Comparison of ENCODE assay signal across 26 mouse cellular contexts in genomic region chrX:75323556-75323955, GRCm38 (mm10).
"Had no signal": no experiment of that assay in that cellular context is flagged by ENCODE, and none has a peak within 500 bp of the region (broad histone marks: within the 10 kb centered on the region; RNA-seq: fewer than 3 reads in every experiment).

No protein-coding gene starts in this region.

- ATAC-seq: hindbrain, embryonic 16.5 days; inflammation-experienced regulatory T-cells, adult 6 months; intestine, embryonic 15.5 days; intestine, postnatal 0 days had no signal

- H3K4me3 ChIP-seq: heart, embryonic 10.5 days; heart, embryonic 12.5 days; hindbrain, embryonic 10.5 days; hindbrain, embryonic 12.5 days; intestine, embryonic 15.5 days; layer of hippocampus, adult 2 months; limb, embryonic 10.5 days; limb, embryonic 12.5 days; liver, embryonic 13.5 days; liver, embryonic 15.5 days had no signal

- H3K27ac ChIP-seq: heart, embryonic 10.5 days; hindbrain, embryonic 10.5 days; hindbrain, embryonic 12.5 days; hindbrain, embryonic 14.5 days; intestine, embryonic 15.5 days; layer of hippocampus, adult 2 months; limb, embryonic 10.5 days; limb, embryonic 12.5 days; liver, embryonic 13.5 days; liver, embryonic 15.5 days had no signal

- H3K4me1 ChIP-seq: heart, embryonic 10.5 days; heart, embryonic 12.5 days; hindbrain, embryonic 10.5 days; hindbrain, embryonic 12.5 days; intestine, embryonic 15.5 days; limb, embryonic 10.5 days; limb, embryonic 12.5 days; liver, embryonic 13.5 days; liver, embryonic 15.5 days had no signal

- H3K9me3 ChIP-seq: heart, embryonic 10.5 days; heart, embryonic 12.5 days; hindbrain, embryonic 10.5 days; hindbrain, embryonic 12.5 days; intestine, embryonic 15.5 days; limb, embryonic 10.5 days; limb, embryonic 12.5 days; liver, embryonic 13.5 days; liver, embryonic 15.5 days had no signal

- H3K9ac ChIP-seq: heart, embryonic 12.5 days; hindbrain, embryonic 12.5 days; hindbrain, embryonic 14.5 days; intestine, embryonic 15.5 days; limb, embryonic 12.5 days; liver, embryonic 13.5 days; liver, embryonic 15.5 days had no signal

- DNase-seq: gastrocnemius, postnatal 14 days; gastrocnemius, postnatal 36 days; heart, adult 11 months; heart, postnatal 10 days; heart, postnatal 4 days; kidney, adult 18-20 months; kidney, adult 8-10 months; kidney, postnatal 10 days; kidney, postnatal 25 days; kidney, postnatal 4 days; liver; liver, embryonic 13.5 days had no signal

- H3K4me2 ChIP-seq: heart, embryonic 12.5 days; hindbrain, embryonic 12.5 days; hindbrain, embryonic 14.5 days; intestine, embryonic 15.5 days; limb, embryonic 12.5 days; liver, embryonic 11.5 days; liver, embryonic 13.5 days; liver, embryonic 15.5 days had no signal

- H3K27me3 ChIP-seq: heart, embryonic 12.5 days; hindbrain, embryonic 12.5 days; intestine, embryonic 15.5 days; limb, embryonic 12.5 days; liver, embryonic 13.5 days; liver, embryonic 15.5 days had no signal

- H3K36me3 ChIP-seq: heart, embryonic 10.5 days; heart, embryonic 12.5 days; hindbrain, embryonic 10.5 days; hindbrain, embryonic 12.5 days; intestine, embryonic 15.5 days; limb, embryonic 10.5 days; limb, embryonic 12.5 days; liver, embryonic 13.5 days; liver, embryonic 15.5 days had no signal
